Comparison of ENCODE assay signal across 8 mouse cellular contexts in genomic region chrX:95968594-95968965, GRCm38 (mm10). TPM values are rescaled to one million over a fixed set of nuclear protein-coding genes. Genes with fewer than 3 reads are reported as not detected.
DNase-seq lines count a peak whose midpoint lies in the region; ATAC-seq and TF ChIP-seq lines count a peak whose summit lies in the region.

No protein-coding gene starts in this region.

- peak overlapping the region; percentile 55 for H3K4me2 ChIP-seq in hindbrain, embryonic 12.5 days (replicated peaks)
- peak overlapping the region; percentile 62 for H3K4me2 ChIP-seq in lung, postnatal 0 days (replicated peaks; ENCODE audit: low read depth, low read length)

- H3K36me3 ChIP-seq in hindbrain, embryonic 12.5 days = no peaks in the 10 kb centered on the region
- H3K36me3 ChIP-seq in lung, postnatal 0 days (ENCODE audit: insufficient read depth, low read length) = no peaks in the 10 kb centered on the region

- DNase-seq in NIH3T3 (ENCODE audit: low read depth) = peak; percentile 74
- DNase-seq in cerebellum, postnatal 10 days = peak; percentile 87 to 91
- peak; percentile 67 to 79 for DNase-seq in frontal cortex, postnatal 10 days (ENCODE audit: low spot score in 2 of 2)
- DNase-seq in layer of hippocampus, postnatal 10 days (ENCODE audit: low spot score in 2 of 2) = peak; percentile 55 to 68
- peak; percentile 93 for DNase-seq in lung, postnatal 0 days (ENCODE audit: low spot score)
- peak; percentile 62 for DNase-seq in retina, adult 2 months (ENCODE audit: low read depth, low spot score)
- peak; percentile 81 for DNase-seq in thymus, postnatal 25 days

- peak overlapping the region; percentile 93 for H3K27ac ChIP-seq in hindbrain, embryonic 12.5 days
- no peak overlapping the region for H3K27ac ChIP-seq in lung, postnatal 0 days (ENCODE audit: low read length)

- peak; percentile 94 for ATAC-seq in hindbrain, embryonic 12.5 days (ENCODE audit: low FRiP score)
- peak; percentile 95 for ATAC-seq in lung, postnatal 0 days

- 22% methylated on average over 6 of the region's 6 CpGs for WGBS in hindbrain, embryonic 12.5 days
- WGBS in lung, postnatal 0 days = 29% methylated on average over 6 of the region's 6 CpGs

- no peak for TF ChIP-seq EP300 in lung, postnatal 0 days (IDR thresholded peaks at IDR 0.05)

- H3K9ac ChIP-seq in hindbrain, embryonic 12.5 days = peak overlapping the region; percentile 59; the same call in 1 of the 2 replicates
- no peak overlapping the region for H3K9ac ChIP-seq in lung, postnatal 0 days (replicated peaks; ENCODE audit: low read depth)

- peak overlapping the region; percentile 39 for H3K4me3 ChIP-seq in hindbrain, embryonic 12.5 days
- H3K4me3 ChIP-seq in lung, postnatal 0 days (ENCODE audit: low read depth, low read length) = peak overlapping the region; percentile 25; the same call in 1 of the 2 replicates

- H3K27me3 ChIP-seq in hindbrain, embryonic 12.5 days = no peaks in the 10 kb centered on the region
- H3K27me3 ChIP-seq in lung, postnatal 0 days (replicated peaks; ENCODE audit: insufficient read depth, low read length) = no peaks in the 10 kb centered on the region

- TF ChIP-seq CTCF in lung, postnatal 0 days (IDR thresholded peaks at IDR 0.05) = no peak

- H3K9me3 ChIP-seq in hindbrain, embryonic 12.5 days (replicated peaks) = no peaks in the 10 kb centered on the region
- H3K9me3 ChIP-seq in lung, postnatal 0 days (ENCODE audit: low read length) = no peaks in the 10 kb centered on the region

- no peaks in the 10 kb centered on the region for H3K4me1 ChIP-seq in hindbrain, embryonic 12.5 days
- H3K4me1 ChIP-seq in lung, postnatal 0 days (ENCODE audit: insufficient read depth, low read depth, low read length) = no peaks in the 10 kb centered on the region

RNA-seq across cellular contexts. Expression of gene Las1l, which starts 11.8 kb away (rescaled TPM):
- 73.5 and 74.2 TPM in 2 replicates for polyA plus RNA-seq in hindbrain, embryonic 12.5 days (2016; fragmentation: Nextera tagmentation; extraction: Ambion mirVana)
- total RNA-seq in layer of hippocampus, postnatal 10 days (2021) = 10 to 100 TPM; 63.7 to 84.3 TPM
- polyA plus RNA-seq in lung, postnatal 0 days (2015; fragmentation: Nextera tagmentation; extraction: Ambion mirVana) = 28.9 and 32.7 TPM in 2 replicates
